Comparison of ENCODE assay signal across 10 mouse cellular contexts in genomic region chr2:74426746-74427145, GRCm38 (mm10).
DNase-seq lines count a peak whose midpoint lies in the region; ATAC-seq lines count a peak whose summit lies in the region.
"Had no signal": no experiment of that assay in that cellular context is flagged by ENCODE, and none has a peak within 500 bp of the region (broad histone marks: within the 10 kb centered on the region; RNA-seq: fewer than 3 reads in every experiment).

No protein-coding gene starts in this region.

- no peak for DNase-seq in limb, embryonic 10.5 days (ENCODE audit: low spot score)
- DNase-seq in hindbrain, embryonic 10.5 days (ENCODE audit: low spot score) = peak; percentile 76
- DNase-seq in midbrain, embryonic 10.5 days (ENCODE audit: low spot score) = peak; percentile 66
- no peak for DNase-seq in lung, postnatal 36 days
- no peak for DNase-seq in heart, adult 8-10 months (ENCODE audit: low spot score)
- DNase-seq in urinary bladder, postnatal 25 days (ENCODE audit: low spot score) = no peak
- no peak for DNase-seq in adrenal gland, adult 2 months

- ATAC-seq in limb, embryonic 12.5 days (ENCODE audit: insufficient number of reproducible peaks, insufficient read depth, low FRiP score, low TSS enrichment, low read depth) = no peak

- H3K4me3 ChIP-seq in limb, embryonic 12.5 days (replicated peaks) = no peak overlapping the region
- no peak overlapping the region for H3K4me3 ChIP-seq in limb, embryonic 10.5 days
- peak overlapping the region; percentile 21; the same call in 1 of the 2 replicates for H3K4me3 ChIP-seq in hindbrain, embryonic 10.5 days
- H3K4me3 ChIP-seq in midbrain, embryonic 10.5 days = peak overlapping the region; percentile 27

- H3K9me3 ChIP-seq in limb, embryonic 12.5 days = peaks cover 4% of the 10 kb centered on the region; the same call in 1 of the 2 replicates
- H3K9me3 ChIP-seq in limb, embryonic 10.5 days (replicated peaks) = no peaks in the 10 kb centered on the region
- H3K9me3 ChIP-seq in hindbrain, embryonic 10.5 days = no peaks in the 10 kb centered on the region
- no peaks in the 10 kb centered on the region for H3K9me3 ChIP-seq in midbrain, embryonic 10.5 days (replicated peaks)
- H3K9me3 ChIP-seq: G1E had no signal

- WGBS in limb, embryonic 12.5 days = 66% methylated on average over 15 of the region's 15 CpGs
- WGBS in limb, embryonic 10.5 days = 78% methylated on average over 15 of the region's 15 CpGs
- 33% methylated on average over 15 of the region's 15 CpGs for WGBS in hindbrain, embryonic 10.5 days
- 44% methylated on average over 15 of the region's 15 CpGs for WGBS in midbrain, embryonic 10.5 days

- peaks cover 5% of the 10 kb centered on the region; the same call in 1 of the 2 replicates for H3K4me1 ChIP-seq in limb, embryonic 12.5 days (replicated peaks)
- H3K4me1 ChIP-seq in limb, embryonic 10.5 days = no peaks in the 10 kb centered on the region
- peaks cover 19% of the 10 kb centered on the region; the same call in 1 of the 2 replicates for H3K4me1 ChIP-seq in hindbrain, embryonic 10.5 days (replicated peaks)
- peaks cover 23% of the 10 kb centered on the region for H3K4me1 ChIP-seq in midbrain, embryonic 10.5 days

- H3K27ac ChIP-seq in limb, embryonic 12.5 days = peak overlapping the region; percentile 53
- H3K27ac ChIP-seq in limb, embryonic 10.5 days = no peak overlapping the region
- H3K27ac ChIP-seq in hindbrain, embryonic 10.5 days = peak overlapping the region; percentile 81
- H3K27ac ChIP-seq in midbrain, embryonic 10.5 days (replicated peaks) = peak overlapping the region; percentile 79
- H3K27ac ChIP-seq: kidney, postnatal 0 days had no signal

- H3K9ac ChIP-seq in limb, embryonic 12.5 days (replicated peaks) = no peak overlapping the region

- no peak overlapping the region for H3K4me2 ChIP-seq in limb, embryonic 12.5 days

- H3K27me3 ChIP-seq in limb, embryonic 12.5 days = no peaks in the 10 kb centered on the region
- H3K27me3 ChIP-seq in limb, embryonic 10.5 days (ENCODE audit: low read depth, poor library complexity, severe bottlenecking) = no peaks in the 10 kb centered on the region
- H3K27me3 ChIP-seq in hindbrain, embryonic 10.5 days (ENCODE audit: insufficient read depth, poor library complexity, severe bottlenecking) = no peaks in the 10 kb centered on the region
- H3K27me3 ChIP-seq in midbrain, embryonic 10.5 days (ENCODE audit: low read depth, poor library complexity, severe bottlenecking) = no peaks in the 10 kb centered on the region

- no peaks in the 10 kb centered on the region for H3K36me3 ChIP-seq in limb, embryonic 12.5 days
- no peaks in the 10 kb centered on the region for H3K36me3 ChIP-seq in limb, embryonic 10.5 days
- H3K36me3 ChIP-seq in hindbrain, embryonic 10.5 days = no peaks in the 10 kb centered on the region
- H3K36me3 ChIP-seq in midbrain, embryonic 10.5 days = no peaks in the 10 kb centered on the region
- H3K36me3 ChIP-seq: G1E had no signal

Comparison
In these comparisons a context has a peak if more than half of its experiments do, and no peak if none do; other contexts are left out.
1. H3K4me3 ChIP-seq: peak in hindbrain, embryonic 10.5 days (single experiment) and midbrain, embryonic 10.5 days (single experiment); none in limb, embryonic 12.5 days (single experiment) and limb, embryonic 10.5 days (single experiment).
2. DNase-seq: peak in hindbrain, embryonic 10.5 days (single experiment) and midbrain, embryonic 10.5 days (single experiment); none in limb, embryonic 10.5 days (single experiment), lung, postnatal 36 days (single experiment), heart, adult 8-10 months (single experiment), urinary bladder, postnatal 25 days (single experiment) and adrenal gland, adult 2 months (single experiment).